Mouse (Mus musculus): ENCODE measurements around the gene Fam69b.
A peak's percentile ranks its signal among the peaks of the same experiment; 100 is the strongest.

Fam69b gene

DNA sequence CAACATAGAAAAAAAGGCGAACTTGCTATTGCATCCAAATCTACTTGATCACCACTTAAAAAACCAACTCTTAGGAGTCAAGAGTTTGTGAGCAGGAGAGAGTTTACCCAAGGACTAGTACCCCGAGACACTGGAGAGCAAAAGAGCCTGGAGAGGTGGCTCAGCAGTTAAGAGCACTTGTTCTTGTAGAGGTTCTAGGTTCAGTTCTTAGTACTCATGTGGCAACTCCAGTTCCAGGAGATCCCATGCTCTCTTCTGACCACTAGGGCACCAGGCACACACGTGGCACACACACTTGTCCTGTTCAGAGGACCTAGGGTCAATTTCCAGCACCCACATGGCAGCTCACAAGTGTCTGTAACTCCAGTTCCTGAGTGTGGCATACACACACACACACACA is 2.2 kb upstream of the Fam69b start:
- no peak for DNase-seq (ENCODE audit: extremely low read depth, low read depth)

- no peak for DNase-seq (ENCODE audit: extremely low read depth, low read depth)
Measured at GRCm38 (mm10) chr2:26628792-26629437, 658 bp downstream of the Fam69b start.

DNA sequence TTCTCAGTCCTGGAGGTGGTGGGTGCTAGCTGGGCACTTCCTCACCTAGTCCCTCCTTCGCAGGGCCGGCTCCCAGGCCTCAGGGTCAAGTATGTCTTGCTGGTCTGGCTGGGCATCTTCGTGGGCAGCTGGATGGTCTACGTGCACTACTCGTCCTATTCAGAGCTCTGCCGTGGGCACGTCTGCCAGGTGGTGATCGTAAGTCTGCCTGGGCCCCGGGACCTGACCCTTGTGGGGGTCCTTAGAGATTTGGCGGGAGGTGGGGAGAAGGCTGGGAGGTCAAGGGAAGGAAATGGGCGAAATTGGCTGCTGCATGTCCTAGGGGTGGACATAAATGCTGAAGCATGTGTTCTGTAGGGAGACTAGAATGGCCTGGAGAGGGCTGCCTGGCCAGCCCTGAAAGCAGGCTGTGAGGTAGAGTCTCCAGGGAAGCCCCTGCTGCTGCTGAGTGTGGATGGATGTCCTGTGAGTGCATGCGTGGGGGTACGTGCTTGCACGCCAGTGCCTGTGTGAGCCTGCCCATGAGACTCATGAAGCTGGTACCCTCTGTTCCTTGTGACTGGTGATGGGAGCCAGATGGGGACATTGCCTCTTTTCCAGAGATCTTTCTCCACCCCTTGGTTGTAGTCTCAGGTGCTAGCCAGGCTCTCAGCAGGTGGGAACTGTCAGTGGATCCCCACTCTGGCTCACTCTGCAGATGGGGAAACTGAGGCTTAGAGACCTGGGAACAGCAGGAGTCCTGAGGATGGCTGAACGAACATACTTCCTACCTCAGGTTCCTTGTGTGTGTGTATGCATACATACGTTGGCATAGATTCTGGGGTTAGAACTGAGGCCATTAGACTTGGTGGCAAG is 4.5 kb downstream of the Fam69b start:
- no peak for DNase-seq (ENCODE audit: extremely low read depth, low read depth)

GRCm38 (mm10) chr2:26633953-26634530 is 5.8 kb downstream of the Fam69b start:
- no peak for DNase-seq (ENCODE audit: extremely low read depth, low read depth)

DNA sequence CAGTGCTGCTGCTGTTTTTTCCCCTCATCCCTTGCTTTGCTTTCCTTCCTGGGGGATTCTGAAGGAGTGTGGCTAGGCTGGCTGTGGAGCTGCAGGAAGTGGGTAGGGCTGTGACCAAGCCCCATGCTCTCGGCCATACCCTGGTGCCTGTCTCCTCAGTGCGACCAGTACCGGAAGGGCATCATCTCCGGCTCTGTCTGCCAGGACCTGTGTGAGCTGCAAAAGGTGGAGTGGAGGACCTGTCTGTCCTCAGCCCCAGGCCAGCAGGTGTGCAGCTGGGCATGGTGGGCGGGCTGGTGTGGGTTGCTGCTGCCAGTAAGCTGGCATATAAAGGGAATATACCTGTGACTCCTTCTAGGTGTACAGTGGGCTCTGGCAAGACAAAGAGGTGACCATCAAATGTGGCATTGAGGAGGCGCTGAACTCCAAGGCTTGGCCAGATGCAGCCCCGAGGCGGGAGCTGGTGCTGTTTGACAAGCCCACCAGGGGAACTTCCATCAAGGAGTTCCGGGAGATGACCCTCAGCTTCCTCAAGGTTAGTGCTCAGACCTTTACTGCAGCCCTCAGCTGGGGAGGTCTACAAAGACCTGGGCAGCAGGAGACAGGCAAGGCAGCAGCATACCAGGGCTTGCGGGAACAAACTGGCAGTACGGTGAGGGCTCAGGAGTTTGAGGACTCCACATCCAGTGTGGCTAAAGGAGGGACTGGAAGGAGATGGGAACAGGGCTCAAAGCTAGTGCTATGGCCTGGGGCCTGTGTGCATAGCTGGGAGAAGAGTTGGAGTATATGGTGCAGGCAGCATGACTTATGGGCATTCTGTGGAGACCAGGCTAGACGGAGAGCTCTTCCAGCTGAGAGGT is 6.6 kb downstream of the Fam69b start:
- DNase-seq (ENCODE audit: extremely low read depth, low read depth), result no peak

- no peak for DNase-seq (ENCODE audit: extremely low read depth, low read depth)
Measured at GRCm38 (mm10) chr2:26635489-26636324, 7.5 kb downstream of the Fam69b start.

- no peak for DNase-seq (ENCODE audit: extremely low read depth, low read depth)
Measured at GRCm38 (mm10) chr2:26636325-26636635, 8.0 kb downstream of the Fam69b start.

DNA sequence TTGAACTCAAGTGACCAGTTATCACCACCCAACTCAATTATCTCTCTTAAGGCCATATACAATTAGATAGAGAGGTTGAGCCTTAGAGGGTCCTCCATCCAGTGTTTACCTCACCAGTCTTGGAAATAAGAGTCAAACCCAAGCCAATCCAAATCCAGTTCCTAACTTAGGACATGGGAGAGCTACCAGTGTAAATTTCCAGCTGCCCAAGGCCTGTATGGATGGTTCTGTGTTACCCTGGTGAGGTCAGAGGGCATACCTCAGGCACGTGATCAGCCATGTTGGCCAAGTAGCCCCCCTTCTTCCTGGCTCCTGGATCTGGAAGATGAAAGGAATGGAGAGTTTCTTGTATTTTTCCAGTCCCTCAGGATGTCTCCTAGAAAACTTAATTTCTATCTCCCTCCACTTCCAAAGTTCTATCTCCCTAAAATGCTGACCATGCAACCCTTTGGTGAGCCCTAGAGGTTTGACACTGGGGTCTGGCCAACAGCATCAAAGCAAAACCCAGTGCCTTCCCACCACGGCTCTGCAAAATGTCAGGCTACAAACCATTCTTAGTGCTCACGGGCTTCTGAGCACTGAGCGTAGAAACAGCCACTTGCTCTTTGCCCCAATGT is 9.2 kb downstream of the Fam69b start:
- DNase-seq (ENCODE audit: extremely low read depth, low read depth), result no peak

GRCm38 (mm10) chr2:26638039-26638438 is 9.8 kb downstream of the Fam69b start:
- DNase-seq (ENCODE audit: extremely low read depth, low read depth), result peak; percentile 76

DNA sequence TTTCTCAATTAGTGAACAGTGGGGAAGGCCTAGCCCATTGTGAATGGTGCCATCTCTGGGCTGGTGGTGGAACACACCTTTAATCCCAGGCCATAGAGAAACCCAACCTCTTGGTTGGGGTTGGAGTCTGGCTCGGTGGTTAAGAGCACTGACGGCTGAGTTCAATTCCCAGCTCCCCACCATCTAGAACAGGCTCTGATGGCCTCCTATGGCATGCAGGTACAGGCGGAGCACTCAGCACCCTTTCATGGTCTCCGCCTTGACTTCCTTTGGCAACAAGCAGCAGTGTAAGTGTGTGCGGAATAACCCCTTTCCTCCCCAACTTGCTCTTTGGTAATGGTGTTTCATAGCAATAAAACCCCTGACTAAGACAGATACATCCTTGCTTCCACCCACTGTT is 10.3 kb downstream of the Fam69b start:
- DNase-seq (ENCODE audit: extremely low read depth, low read depth), result no peak

GRCm38 (mm10) chr2:26639083-26639482 is 10.8 kb downstream of the Fam69b start:
- peak; percentile 45 for DNase-seq (ENCODE audit: extremely low read depth, low read depth)

- peak; percentile 90 for DNase-seq (ENCODE audit: extremely low read depth, low read depth)
Measured at GRCm38 (mm10) chr2:26639838-26640830, 11.9 kb downstream of the Fam69b start.

DNA sequence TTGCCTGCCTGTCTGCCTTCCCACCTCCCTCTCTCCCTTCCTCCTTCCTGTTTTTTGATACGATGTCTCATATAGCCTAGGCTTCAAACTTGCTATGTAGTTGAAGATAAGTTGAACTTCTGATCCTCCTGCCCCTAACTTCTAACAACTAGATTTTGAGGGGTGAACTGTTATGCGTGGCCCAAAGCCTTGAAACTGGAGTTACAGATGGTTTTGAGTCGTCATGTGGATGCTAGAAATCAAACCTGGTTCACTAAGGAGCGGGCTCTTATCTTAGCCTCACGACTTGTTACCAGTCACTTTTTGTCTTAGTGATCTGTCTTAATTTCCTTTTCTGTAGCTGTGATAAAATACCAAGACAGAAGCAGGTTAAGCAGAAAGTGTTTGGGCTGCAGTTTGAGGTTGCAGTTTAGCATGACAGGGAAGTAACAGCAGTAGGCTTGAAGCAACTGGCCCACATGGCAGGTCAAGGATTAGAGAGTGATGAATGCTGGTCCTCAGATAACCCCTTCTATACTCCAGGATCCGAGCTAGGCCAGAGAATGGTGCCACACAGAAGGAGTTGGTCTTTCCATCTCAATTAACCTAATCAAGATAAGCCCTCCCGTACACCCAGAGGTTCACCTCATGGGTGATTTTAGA is 12.9 kb downstream of the Fam69b start:
- peak; percentile 71 for DNase-seq (ENCODE audit: extremely low read depth, low read depth)

DNA sequence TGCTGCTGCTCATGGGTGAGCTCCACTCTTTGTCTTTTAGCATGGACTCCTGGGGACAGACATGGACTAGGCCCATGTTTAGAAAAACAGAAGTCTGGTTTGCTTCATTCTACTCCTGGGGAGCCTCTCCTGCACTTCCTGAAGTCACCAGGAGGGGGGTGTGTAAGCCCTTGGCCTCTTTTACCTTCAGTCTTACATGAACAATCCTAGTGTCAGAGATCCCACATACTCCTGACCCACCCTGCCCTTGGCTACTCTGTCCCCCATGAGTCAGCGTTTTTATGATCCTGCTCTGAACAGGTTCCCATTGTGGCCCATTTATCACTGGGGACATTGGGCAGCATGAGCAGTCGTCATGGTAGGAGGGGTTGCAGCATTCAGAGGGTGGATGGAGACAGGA is 15.7 kb downstream of the Fam69b start:
- peak; percentile 60 for DNase-seq (ENCODE audit: extremely low read depth, low read depth)

- peak; percentile 79 for DNase-seq (ENCODE audit: extremely low read depth, low read depth)
Measured at GRCm38 (mm10) chr2:26646643-26647293, 18.5 kb downstream of the Fam69b start.

DNA sequence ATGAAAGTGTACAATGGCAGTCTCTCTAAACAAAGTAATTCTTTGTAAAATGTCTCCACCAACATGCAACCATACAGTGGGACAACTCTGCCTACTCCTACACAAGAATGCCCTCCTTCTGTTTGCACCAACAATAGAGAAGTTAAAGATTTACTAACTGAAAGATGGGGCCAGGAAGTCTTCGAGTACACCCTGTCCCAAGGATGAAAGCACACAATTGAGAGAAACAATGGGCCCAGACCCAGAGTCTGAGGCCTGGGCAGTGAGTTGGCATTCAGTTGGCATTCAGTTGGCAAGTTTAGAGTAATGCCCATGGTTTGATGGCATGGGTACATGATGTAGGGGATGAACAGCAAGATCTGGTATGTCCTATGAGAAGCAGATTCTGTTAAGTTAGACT is 26.4 kb downstream of the Fam69b start:
- no peak for DNase-seq (ENCODE audit: extremely low read depth, low read depth)

- DNase-seq (ENCODE audit: extremely low read depth, low read depth), result no peak
Measured at GRCm38 (mm10) chr2:26657426-26657825, 29.2 kb downstream of the Fam69b start.

- DNase-seq (ENCODE audit: extremely low read depth, low read depth), result no peak
Measured at GRCm38 (mm10) chr2:26661143-26661752, 33.0 kb downstream of the Fam69b start.
